Mouse (Mus musculus): ENCODE measurements around the gene Oaz2. TPM values are rescaled to one million over a fixed set of nuclear protein-coding genes. Genes with fewer than 3 reads are reported as not detected.
"Not testable (repeated sequence)": the region's sequence is repeated elsewhere in the genome, so short reads cannot be mapped to it uniquely, and the experiment has no call there.

Oaz2 gene
- polyA plus RNA-seq, 1 experiment from 2014 or later, result 429 TPM

DNA sequence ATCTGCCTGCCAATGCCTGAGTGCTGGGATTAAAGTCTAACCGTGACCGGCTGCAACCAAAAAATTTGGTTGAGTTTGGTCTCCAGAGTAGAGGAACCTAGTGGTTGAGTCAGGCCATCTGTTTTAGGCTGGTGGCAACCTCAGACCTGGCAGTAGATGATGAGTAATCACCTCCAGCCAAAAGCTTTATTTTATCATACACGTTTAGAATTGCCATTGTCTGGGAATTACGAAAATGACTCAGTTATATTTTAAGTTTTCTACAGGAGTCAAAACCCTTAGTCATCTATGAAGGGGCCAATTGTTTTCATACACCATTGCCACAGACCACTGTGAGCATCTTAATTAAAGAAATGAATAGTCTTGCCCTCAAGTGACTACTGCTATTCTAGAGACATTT is 30.9 kb upstream of the Oaz2 start:
- 86% methylated on average over 4 of the region's 4 CpGs for WGBS
- ATAC-seq (ENCODE audit: low FRiP score, low read depth), result no peak
- no peak overlapping the region for H3K27ac ChIP-seq (replicated peaks)
- no peaks in the 10 kb centered on the region for H3K36me3 ChIP-seq
- H3K4me2 ChIP-seq, result no peak overlapping the region
- H3K9ac ChIP-seq, result no peak overlapping the region
- H3K27me3 ChIP-seq, result peaks cover under 1% of the 10 kb centered on the region
- H3K9me3 ChIP-seq, result no peaks in the 10 kb centered on the region
- H3K4me3 ChIP-seq, result no peak overlapping the region
- no peaks in the 10 kb centered on the region for H3K4me1 ChIP-seq (replicated peaks)

DNA sequence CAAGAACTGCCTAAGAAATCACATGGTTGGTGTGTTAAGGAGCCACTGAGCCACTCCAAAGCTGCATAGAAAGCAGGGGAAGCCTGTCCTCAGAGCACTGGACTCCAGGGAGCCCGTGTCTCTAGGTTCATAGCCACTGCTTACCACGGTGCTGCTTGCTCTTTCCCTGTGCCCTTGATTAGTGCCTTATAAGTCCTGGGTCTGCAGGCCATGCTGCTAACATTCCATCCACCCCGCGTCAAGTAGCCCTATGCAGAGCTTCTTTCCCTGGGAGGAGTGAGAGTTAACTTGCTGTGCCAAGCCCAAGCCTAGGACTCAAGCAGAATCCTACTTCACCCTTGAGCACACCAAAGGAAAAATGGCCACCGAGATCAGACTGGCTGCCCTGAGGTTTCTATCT is 28.7 kb upstream of the Oaz2 start:
- 62% methylated on average over 5 of the region's 5 CpGs for WGBS
- ATAC-seq (ENCODE audit: low FRiP score, low read depth), result no peak
- H3K4me1 ChIP-seq (replicated peaks), result no peaks in the 10 kb centered on the region
- H3K4me2 ChIP-seq, result no peak overlapping the region
- no peaks in the 10 kb centered on the region for H3K9me3 ChIP-seq
- H3K36me3 ChIP-seq, result no peaks in the 10 kb centered on the region
- H3K4me3 ChIP-seq, result no peak overlapping the region
- no peak overlapping the region for H3K27ac ChIP-seq (replicated peaks)
- H3K27me3 ChIP-seq, result no peaks in the 10 kb centered on the region
- no peak overlapping the region for H3K9ac ChIP-seq

DNA sequence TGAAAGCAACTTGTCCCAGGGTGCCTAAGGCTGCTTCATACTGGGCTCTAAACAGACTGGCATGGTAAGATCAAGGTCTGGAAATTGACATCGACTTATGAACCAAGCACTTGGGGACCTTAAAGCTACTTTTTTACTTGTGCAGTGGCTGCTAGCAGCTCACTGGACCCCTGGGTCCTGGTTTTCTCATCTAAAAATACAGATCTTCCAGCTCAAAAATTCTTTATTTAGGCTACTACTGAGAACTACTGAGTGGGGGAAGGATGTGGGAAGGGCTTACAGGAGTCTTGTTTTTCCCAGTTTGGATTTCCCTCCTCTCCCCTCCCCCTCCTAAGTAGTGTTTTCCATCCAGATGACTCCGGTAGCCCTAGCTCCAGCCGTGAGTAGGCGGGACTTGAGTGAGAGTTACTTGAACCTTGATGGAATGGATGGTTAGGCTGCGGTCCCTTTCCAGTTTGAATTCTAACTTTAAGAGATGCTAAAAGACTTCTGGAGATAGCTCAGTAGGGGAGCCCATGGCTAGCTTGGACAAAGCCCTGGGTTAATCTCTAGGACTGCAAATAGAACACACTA is 26.9 kb upstream of the Oaz2 start:
- ATAC-seq (ENCODE audit: low FRiP score, low read depth), result no peak
- WGBS, result 9% methylated on average over 5 of the region's 5 CpGs
- Histone ChIP-seq H3K4me3 (no peak overlapping the region), H3K4me2 (no peak overlapping the region), H3K9me3 (no peaks in the 10 kb centered on the region), H3K9ac (no peak overlapping the region), H3K27me3 (no peaks in the 10 kb centered on the region), H3K27ac (replicated peaks) (no peak overlapping the region), H3K4me1 (replicated peaks) (no peaks in the 10 kb centered on the region), H3K36me3 (no peaks in the 10 kb centered on the region)

DNA sequence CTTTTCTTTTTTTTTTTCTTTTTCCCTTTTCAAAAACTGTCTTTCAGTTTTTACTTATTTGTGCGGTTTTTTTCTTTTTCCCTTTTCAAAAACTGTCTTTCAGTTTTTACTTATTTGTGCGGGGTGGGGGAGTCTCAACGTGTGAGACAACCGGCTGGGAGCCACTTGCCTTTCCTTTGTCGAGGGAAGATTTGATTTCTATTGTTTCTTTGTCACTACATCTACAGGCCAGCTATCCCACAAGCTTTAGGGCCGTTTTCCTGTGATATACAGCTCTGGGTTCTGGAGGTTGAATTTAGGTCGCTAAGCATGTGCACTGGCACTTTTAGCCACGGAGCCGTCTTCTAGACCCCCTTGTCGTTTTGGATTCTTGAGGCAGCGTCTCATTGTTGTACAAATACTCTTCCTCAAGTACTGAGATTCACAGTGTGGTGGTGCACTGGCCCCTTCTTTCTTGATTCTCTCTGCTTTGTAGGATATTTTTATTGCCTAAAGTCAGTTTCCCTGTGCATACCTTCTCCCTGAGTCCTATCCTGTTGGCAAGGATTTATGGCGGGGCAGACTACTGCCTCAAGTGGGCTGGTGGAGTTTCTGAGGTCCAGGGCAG is 26.3 kb upstream of the Oaz2 start:
- no peaks in the 10 kb centered on the region for H3K4me1 ChIP-seq (replicated peaks)
- ATAC-seq (ENCODE audit: low FRiP score, low read depth), result no peak
- no peaks in the 10 kb centered on the region for H3K36me3 ChIP-seq
- no peaks in the 10 kb centered on the region for H3K27me3 ChIP-seq
- H3K4me3 ChIP-seq, result no peak overlapping the region
- H3K4me2 ChIP-seq, result peak overlapping the region; percentile 16; the same call in 1 of the 2 replicates
- H3K9me3 ChIP-seq, result no peaks in the 10 kb centered on the region
- no peak overlapping the region for H3K9ac ChIP-seq
- H3K27ac ChIP-seq (replicated peaks), result no peak overlapping the region
- 7% methylated on average over 12 of the region's 12 CpGs for WGBS

DNA sequence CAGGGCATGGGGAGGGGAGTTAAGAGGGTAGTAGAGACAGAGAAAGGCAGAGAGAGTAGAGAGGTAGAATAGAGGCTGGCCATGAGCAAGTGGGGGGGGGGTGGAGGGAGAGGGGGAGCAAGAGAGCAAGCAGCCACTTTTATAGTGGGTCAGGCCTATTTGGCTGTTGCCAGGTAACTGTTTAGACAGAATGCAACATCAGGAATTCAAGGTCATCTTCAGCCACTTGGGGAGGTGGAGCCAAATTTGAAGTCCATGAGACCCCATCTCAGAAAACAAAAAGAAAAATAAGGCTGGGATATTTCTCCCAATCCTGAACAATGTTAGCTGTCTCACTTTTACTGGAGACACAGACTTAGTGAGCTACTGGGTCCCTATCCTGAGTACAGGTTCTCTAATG is 25.3 kb upstream of the Oaz2 start:
- Histone ChIP-seq H3K9me3 (no peaks in the 10 kb centered on the region), H3K4me1 (replicated peaks) (no peaks in the 10 kb centered on the region), H3K4me3 (no peak overlapping the region), H3K4me2 (no peak overlapping the region), H3K36me3 (no peaks in the 10 kb centered on the region), H3K27me3 (no peaks in the 10 kb centered on the region), H3K9ac (no peak overlapping the region), H3K27ac (replicated peaks) (no peak overlapping the region)
- no peak for ATAC-seq (ENCODE audit: low FRiP score, low read depth)

DNA sequence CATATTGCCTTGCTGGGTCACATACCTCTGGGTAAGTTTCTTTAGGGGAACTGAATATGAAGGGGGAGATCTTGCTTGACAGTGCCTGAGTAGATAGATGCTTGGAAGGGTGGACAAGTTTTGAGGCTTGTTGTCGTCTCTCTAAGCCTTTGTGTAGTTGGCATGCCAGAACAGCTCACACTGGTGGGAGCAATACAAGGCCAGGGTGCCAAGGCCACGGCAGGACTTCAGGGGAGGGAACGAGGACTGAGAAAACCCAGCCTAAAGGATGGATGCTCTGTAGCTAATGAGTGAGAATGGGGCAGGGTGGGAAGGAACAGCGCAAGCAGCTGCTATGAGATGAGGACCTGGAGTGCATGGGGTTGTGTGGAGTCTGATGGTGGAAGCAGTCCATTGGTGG is 22.8 kb upstream of the Oaz2 start:
- 90% methylated on average over 4 of the region's 4 CpGs for WGBS
- no peak for ATAC-seq (ENCODE audit: low FRiP score, low read depth)
- H3K27me3 ChIP-seq, result no peaks in the 10 kb centered on the region

DNA sequence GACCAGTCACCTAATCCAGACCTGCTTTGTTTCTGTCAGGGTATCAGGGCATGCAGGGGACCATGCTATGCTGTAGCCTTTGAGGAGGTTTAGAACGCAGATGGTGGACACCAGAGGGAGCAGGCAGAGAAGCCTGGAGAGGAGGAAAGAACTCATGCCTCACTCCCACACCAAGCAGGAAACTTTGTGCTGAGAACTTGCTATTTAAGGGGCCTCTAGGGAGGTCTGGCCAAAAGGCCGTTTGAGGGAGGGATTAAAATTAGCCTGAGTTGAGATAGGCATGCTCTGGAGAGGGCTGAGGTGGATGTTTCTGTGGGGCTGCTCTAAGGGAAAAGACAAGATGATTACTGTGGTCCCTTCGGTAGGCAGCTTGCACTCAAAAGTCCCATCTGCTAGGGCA is 21.8 kb upstream of the Oaz2 start:
- H3K27me3 ChIP-seq, result no peaks in the 10 kb centered on the region
- no peaks in the 10 kb centered on the region for H3K9me3 ChIP-seq
- H3K4me1 ChIP-seq (replicated peaks), result no peaks in the 10 kb centered on the region
- no peak overlapping the region for H3K27ac ChIP-seq (replicated peaks)
- no peak overlapping the region for H3K4me2 ChIP-seq
- no peak overlapping the region for H3K9ac ChIP-seq
- ATAC-seq (ENCODE audit: low FRiP score, low read depth), result no peak
- 72% methylated on average over 3 of the region's 3 CpGs for WGBS
- no peaks in the 10 kb centered on the region for H3K36me3 ChIP-seq
- H3K4me3 ChIP-seq, result no peak overlapping the region

More for the DNA sequence above, 22.8 kb upstream of the Oaz2 start:
- Histone ChIP-seq H3K4me1 (replicated peaks) (no peaks in the 10 kb centered on the region), H3K4me2 (no peak overlapping the region), H3K9ac (no peak overlapping the region), H3K36me3 (no peaks in the 10 kb centered on the region), H3K9me3 (no peaks in the 10 kb centered on the region), H3K27ac (replicated peaks) (no peak overlapping the region), H3K4me3 (no peak overlapping the region)

DNA sequence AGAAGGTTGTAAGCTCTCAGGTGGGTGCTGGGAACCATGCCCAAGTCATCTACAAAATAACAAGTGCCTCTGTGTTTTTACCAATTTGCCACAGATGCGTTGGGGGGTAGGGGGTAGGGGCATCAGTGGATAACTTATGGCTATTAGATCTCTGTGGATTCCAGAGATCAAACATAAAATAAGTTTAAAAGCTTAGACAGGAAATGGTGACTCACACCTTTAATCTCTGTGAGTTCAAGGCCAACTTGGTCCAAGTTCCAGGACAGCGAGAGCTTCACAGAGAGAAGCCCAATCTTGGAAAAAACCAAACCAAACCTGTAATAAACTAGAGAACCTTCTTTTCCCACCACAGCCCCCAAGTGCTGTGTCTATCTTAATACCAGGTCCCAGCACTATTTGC is 21.0 kb upstream of the Oaz2 start:
- H3K4me2 ChIP-seq, result no peak overlapping the region
- H3K4me1 ChIP-seq (replicated peaks), result no peaks in the 10 kb centered on the region
- no peaks in the 10 kb centered on the region for H3K27me3 ChIP-seq
- no peak for ATAC-seq (ENCODE audit: low FRiP score, low read depth)
- H3K27ac ChIP-seq (replicated peaks), result no peak overlapping the region
- no peaks in the 10 kb centered on the region for H3K36me3 ChIP-seq
- H3K9me3 ChIP-seq, result no peaks in the 10 kb centered on the region
- H3K9ac ChIP-seq, result no peak overlapping the region
- WGBS, result 97% methylated on average over 2 of the region's 2 CpGs
- no peak overlapping the region for H3K4me3 ChIP-seq

DNA sequence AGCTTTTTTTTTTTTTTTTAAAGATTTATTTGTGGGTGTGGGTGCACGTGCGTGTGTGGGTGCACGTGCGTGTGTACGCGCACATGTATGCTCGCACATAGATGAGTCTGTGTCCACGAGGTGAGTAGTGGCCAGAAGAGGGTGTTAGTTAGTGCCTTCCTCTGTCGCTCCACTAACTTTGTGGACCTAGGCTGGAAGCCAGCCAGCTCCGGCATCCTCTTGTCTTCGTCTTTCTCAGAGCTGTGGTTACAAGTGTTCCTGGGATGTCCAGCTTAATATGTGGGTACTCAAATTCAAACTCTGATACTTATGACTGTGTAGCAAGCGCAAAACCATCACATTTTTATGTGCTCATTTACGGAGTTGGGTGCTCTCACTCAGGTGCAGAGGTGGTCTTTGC is 19.1 kb upstream of the Oaz2 start:
- Histone ChIP-seq H3K4me2 (no peak overlapping the region), H3K4me1 (replicated peaks) (no peaks in the 10 kb centered on the region), H3K4me3 (no peak overlapping the region), H3K27ac (replicated peaks) (no peak overlapping the region), H3K27me3 (no peaks in the 10 kb centered on the region), H3K36me3 (no peaks in the 10 kb centered on the region), H3K9me3 (no peaks in the 10 kb centered on the region), H3K9ac (no peak overlapping the region)
- WGBS, result 93% methylated on average over 13 of the region's 13 CpGs
- no peak for ATAC-seq (ENCODE audit: low FRiP score, low read depth)

DNA sequence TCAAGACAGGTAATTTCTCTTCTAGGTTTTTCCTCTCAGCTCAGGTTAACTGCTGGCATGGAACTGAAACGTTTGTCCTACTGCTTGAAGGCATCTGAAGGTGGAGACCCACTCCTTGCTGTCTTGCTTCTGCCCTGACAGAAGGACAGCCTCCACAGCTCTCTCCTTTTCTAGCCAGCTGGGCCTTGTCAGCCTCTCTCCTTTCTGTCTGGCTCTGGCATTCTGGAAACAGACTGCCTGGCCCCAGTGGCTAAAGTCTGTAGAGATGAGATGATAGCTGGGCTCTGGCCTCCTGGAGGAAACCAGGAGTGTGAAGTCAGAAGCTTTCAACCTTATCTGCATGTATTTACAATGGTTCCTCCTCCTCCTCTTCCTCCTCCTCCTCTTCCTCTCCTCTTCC is 17.8 kb upstream of the Oaz2 start:
- ATAC-seq (ENCODE audit: low FRiP score, low read depth), result no peak
- no peak overlapping the region for H3K4me2 ChIP-seq
- H3K9ac ChIP-seq, result no peak overlapping the region
- no peak overlapping the region for H3K27ac ChIP-seq (replicated peaks)
- H3K4me1 ChIP-seq (replicated peaks), result no peaks in the 10 kb centered on the region
- 80% methylated on average over 1 of the region's 1 CpGs for WGBS
- no peaks in the 10 kb centered on the region for H3K27me3 ChIP-seq
- H3K36me3 ChIP-seq, result no peaks in the 10 kb centered on the region
- H3K4me3 ChIP-seq, result no peak overlapping the region
- H3K9me3 ChIP-seq, result no peaks in the 10 kb centered on the region

DNA sequence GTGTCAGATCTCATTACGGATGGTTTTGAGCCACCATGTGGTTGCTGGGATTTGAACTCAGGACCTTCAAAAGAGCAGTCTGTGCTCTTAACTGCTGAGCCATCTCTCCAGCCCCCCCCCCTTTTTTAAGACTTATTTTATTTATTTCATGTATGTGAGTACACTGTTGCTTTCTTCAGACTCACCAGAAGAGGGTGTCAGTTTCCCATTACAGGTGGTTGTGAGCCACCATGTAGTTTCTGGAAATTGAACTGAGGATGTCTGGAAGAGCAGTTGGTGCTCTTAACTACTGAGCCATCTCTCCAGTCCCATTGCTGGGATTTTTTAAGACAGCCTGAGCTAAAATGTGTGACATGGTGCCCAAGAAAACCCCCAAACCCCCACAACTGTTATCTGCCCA is 15.8 kb upstream of the Oaz2 start:
- H3K4me1 ChIP-seq (replicated peaks); H3K9me3 ChIP-seq; H3K4me2 ChIP-seq; H3K27ac ChIP-seq (replicated peaks); H3K4me3 ChIP-seq; H3K27me3 ChIP-seq; H3K9ac ChIP-seq; ATAC-seq (ENCODE audit: low FRiP score, low read depth); H3K36me3 ChIP-seq: not testable (repeated sequence)
- 91% methylated on average over 1 of the region's 1 CpGs for WGBS

DNA sequence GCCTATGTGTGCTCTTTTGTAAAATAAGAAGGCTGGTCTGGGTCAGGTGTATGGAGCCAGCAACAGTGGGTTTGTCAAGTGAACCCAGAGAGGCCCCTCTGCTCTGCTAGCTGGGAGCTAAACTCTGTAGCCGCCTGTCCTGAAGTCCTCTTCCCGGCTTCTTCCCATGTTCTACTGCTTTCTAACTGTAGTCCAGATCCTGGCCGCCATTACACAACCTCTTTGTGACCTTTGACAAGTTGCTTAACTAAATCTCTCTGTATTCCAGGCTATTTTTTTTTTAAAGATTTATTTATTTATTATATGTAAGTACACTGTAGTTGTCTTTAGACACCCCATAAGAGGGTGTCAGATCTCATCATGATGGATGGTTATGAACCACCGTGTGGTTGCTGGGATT is 14.1 kb upstream of the Oaz2 start:
- WGBS, result 95% methylated on average over 4 of the region's 4 CpGs
- Histone ChIP-seq H3K4me2 (no peak overlapping the region), H3K9me3 (no peaks in the 10 kb centered on the region), H3K27ac (replicated peaks) (no peak overlapping the region), H3K4me1 (replicated peaks) (no peaks in the 10 kb centered on the region), H3K9ac (no peak overlapping the region), H3K27me3 (no peaks in the 10 kb centered on the region), H3K4me3 (no peak overlapping the region), H3K36me3 (no peaks in the 10 kb centered on the region)
- ATAC-seq (ENCODE audit: low FRiP score, low read depth), result no peak

DNA sequence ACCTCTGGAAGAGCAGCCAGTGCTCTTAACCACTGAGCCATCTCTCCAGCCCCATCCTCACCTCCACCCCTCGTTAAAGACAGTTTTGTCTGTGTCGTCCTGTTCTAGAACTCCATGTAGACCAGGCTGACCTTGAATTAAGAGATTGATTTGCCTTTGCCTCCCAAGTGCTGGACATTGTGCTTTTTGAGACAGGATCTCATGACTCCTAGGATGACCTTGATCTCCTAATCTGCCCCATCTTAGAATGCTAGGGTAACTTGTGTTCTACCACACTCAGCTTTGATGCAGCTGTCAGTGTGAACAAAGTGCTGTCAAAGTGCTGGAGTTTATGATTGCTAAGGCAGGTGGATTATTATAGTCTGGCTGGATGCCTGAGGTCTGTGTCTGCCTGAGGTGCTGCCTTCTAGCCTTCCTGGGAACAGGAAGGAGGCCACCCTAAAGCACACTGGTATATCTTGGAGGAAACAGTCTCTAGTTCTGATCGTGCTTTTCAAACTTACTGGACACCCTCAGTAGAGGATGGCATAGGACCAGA is 13.0 kb upstream of the Oaz2 start:
- Histone ChIP-seq H3K36me3 (no peaks in the 10 kb centered on the region), H3K27me3 (no peaks in the 10 kb centered on the region), H3K4me2 (no peak overlapping the region), H3K27ac (replicated peaks) (no peak overlapping the region), H3K9me3 (no peaks in the 10 kb centered on the region), H3K9ac (no peak overlapping the region), H3K4me1 (replicated peaks) (no peaks in the 10 kb centered on the region), H3K4me3 (no peak overlapping the region)
- 95% methylated on average over 3 of the region's 3 CpGs for WGBS
- no peak for ATAC-seq (ENCODE audit: low FRiP score, low read depth)

All from hindbrain, embryonic 15.5 days (tissue).